Mouse (Mus musculus) liver, postnatal 0 days (tissue): ENCODE results near the gene Stxbp5.
"Not testable (repeated sequence)": the region's sequence is repeated elsewhere in the genome, so short reads cannot be mapped to it uniquely, and the experiment has no call there.

Experiments
- CTCF ChIP-seq: sonication (generic); IDR thresholded peaks from 2 replicates; pipeline ENCODE4 v1.5.1; 2016; ENCODE audit warnings: antibody characterized with exemption, low read depth
- EP300 ChIP-seq: IDR thresholded peaks from 2 replicates; pipeline ENCODE4 v1.6.1; 2016; ENCODE audit warnings: antibody characterized with exemption, low read depth, mild to moderate bottlenecking

GRCm38 (mm10) chr10:9881781-9882320 lies 19.0 kb downstream of the Stxbp5 start:
- not testable (repeated sequence) for TF ChIP-seq CTCF, EP300
